Mouse (Mus musculus) left cerebral cortex, postnatal 14 days (tissue): ENCODE results near the gene Gpr35. TPM values are rescaled to one million over a fixed set of nuclear protein-coding genes. Genes with fewer than 3 reads are reported as not detected.
A peak's percentile ranks its signal among the peaks of the same experiment; 100 is the strongest.

Experiments used
- DNase-seq, 2 experiments: peaks; one replicate each; pipeline ENCODE4 v3.0.0; 2021 to 2022; ENCODE audit warnings: low spot score in 2 of 2, mixed read lengths in 1 of 2
- intact Hi-C: fragments of 180-260 bp; cut with DNase I; formaldehyde crosslinking; loops from one replicate; pipeline ENCODE4 v1.15.1; 2025
- long read RNA-seq, 2 experiments: library from polyadenylated mRNA; stranded (forward); transcript quantifications; one replicate each; pipeline ENCODE4 v2.0.0; 2021
- total RNA-seq, 2 experiments: library from RNA; stranded (reverse); gene quantifications; 2 replicates each; pipeline ENCODE4 v1.2.3; 2021

Gene Gpr35
- under 1 TPM; 0.26 to 0.61 TPM for total RNA-seq
- long read RNA-seq, experiment 1, result 0 reads
- long read RNA-seq, experiment 2, result 0 reads

GRCm38 (mm10) chr1:92950607-92951006 is at the start of gene Gpr35:
Gene Gpr35, plus strand, starts transcription at chr1:92950865.
- intact Hi-C loops, result no loop called here
- no peak for DNase-seq

DNA sequence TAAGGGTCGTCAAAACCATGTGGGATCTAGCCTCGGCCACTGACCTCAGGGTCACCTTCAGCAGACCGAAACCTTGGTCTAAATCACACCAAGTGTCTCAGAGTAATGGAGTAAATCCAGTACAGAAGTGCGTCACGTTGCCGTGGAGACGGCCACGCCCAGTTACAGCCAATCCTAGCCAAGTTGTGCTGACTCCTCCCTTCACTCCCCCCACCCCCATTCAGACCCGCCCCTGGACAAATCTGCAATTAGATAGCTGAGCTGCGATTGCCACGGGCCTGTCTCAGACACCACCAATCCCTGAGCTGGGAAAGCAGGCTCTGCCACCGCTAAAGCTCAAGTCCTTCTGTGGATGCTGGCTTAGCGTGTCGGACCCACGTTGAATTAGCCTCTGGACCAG is 47.9 kb upstream of the Gpr35 start, which contains the start of gene Ankmy1:
TSS of gene Ankmy1 (minus strand) at position 121 of the 400 bp plus-strand sequence.
- intact Hi-C loops, result no loop called here

GRCm38 (mm10) chr1:92903627-92904026 is 47.0 kb upstream of the Gpr35 start:
- intact Hi-C loops, result no loop called here
- peak; percentile 39 to 57 for DNase-seq

More for the DNA sequence above, 47.9 kb upstream of the Gpr35 start, which contains the start of gene Ankmy1:
- DNase-seq, result peak; percentile 79 to 91

- DNase-seq, result no peak
- intact Hi-C loops, result no loop called here
Measured at GRCm38 (mm10) chr1:92905703-92906310, 44.9 kb upstream of the Gpr35 start.

GRCm38 (mm10) chr1:92906779-92907631 is 43.7 kb upstream of the Gpr35 start, which contains the start of gene Dusp28:
Gene Dusp28, plus strand, starts transcription at chr1:92906981.
- peak; percentile 77 to 81 for DNase-seq
- intact Hi-C loops, result no loop called here

DNA sequence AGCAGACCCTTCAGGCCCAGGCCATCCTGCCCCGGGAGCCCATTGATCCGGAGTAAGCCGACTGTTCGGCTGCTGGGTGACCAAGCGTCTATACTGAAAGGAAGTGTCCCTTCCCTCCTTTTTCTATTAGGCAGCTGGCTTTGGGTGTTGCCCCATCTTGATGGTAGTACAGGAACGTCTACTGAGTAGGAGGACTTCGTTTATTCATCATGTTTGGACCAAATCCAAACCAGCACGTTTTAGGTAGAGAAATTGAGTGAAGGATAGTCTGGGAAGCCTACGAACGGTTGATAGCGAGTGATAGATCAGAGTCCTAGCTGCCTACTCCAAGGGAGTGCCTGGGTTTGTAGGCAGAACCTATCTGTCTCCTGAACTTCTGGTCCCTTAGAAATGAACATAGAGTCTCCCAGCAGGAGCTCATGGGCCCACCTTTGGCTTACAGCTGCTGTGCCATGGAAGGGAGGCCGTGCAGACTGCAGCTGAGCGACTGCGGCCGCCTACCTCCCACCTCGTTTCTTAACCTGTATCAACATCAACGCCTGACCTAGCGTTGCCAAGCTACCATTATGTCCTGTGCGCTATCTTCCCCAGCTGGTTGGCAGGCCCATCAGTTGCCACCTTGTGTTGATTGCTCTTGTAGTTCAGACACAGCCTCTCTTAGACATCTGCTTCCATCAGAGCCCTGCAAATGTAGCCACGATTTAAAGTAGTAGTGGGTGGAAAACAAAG is 42.9 kb upstream of the Gpr35 start:
- intact Hi-C loops, result no loop called here
- DNase-seq, result peak in 1 of 2 experiments; percentile 40

- intact Hi-C loops, result no loop called here
Measured at GRCm38 (mm10) chr1:92908664-92909063, 42.0 kb upstream of the Gpr35 start.

GRCm38 (mm10) chr1:92909068-92909467 is 41.6 kb upstream of the Gpr35 start:
- intact Hi-C loops, result no loop called here

More at GRCm38 (mm10) chr1:92908664-92909063, 42.0 kb upstream of the Gpr35 start:
- no peak for DNase-seq

GRCm38 (mm10) chr1:92910239-92910885 is 40.3 kb upstream of the Gpr35 start, which contains the start of gene Rnpepl1:
Gene Rnpepl1, plus strand, starts transcription at chr1:92910783.
- peak; percentile 71 to 78 for DNase-seq
- intact Hi-C loops, result no loop called here

More at GRCm38 (mm10) chr1:92909068-92909467, 41.6 kb upstream of the Gpr35 start:
- no peak for DNase-seq

- peak; percentile 72 to 75 for DNase-seq
- intact Hi-C loops, result no loop called here
Measured at GRCm38 (mm10) chr1:92910925-92911720, 39.5 kb upstream of the Gpr35 start.

GRCm38 (mm10) chr1:92911721-92912138 is 38.9 kb upstream of the Gpr35 start:
- intact Hi-C loops, result no loop called here
- DNase-seq, result no peak

DNA sequence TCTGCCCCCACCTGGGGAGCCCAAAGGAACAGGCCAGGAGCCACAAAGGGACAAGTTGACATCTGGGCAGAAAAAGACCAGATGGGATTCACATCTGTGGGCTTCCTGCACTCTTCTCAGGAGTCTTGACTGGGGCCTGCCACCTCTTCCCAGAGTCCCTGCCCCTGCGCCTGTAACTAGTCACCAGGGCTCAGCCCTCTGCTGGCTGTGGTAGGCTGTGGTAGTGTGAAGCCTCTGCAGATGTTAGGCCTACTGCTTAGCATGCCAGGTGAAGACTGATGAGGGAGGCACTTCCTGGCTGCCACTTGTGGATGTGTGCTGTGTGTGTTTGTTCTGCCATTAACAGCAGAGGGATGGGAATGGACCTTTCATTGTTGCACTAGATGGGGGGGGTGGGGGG is 38.4 kb upstream of the Gpr35 start:
- intact Hi-C loops, result no loop called here
- DNase-seq, result peak in 1 of 2 experiments; percentile 2

GRCm38 (mm10) chr1:92914239-92914638 is 36.4 kb upstream of the Gpr35 start:
- no peak for DNase-seq
- intact Hi-C loops, result no loop called here

DNA sequence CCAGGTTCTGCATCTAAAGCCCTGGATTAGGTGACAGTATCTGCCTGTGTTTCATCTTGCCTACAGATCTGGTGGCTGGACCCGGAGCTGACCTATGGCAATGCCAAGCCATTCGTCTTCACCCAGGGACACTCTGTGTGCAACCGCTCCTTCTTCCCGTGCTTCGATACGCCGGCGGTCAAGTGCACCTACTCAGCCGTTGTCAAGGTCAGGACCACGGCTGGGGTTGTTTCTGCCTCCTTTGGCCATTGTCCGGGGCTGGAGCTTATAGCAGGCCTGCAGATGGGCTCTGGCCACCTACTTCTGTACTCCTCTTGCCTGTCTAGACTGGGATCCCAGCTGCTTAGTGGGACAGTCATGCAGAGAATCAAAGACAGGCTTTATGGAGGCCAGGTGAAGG is 35.7 kb upstream of the Gpr35 start:
- intact Hi-C loops, result no loop called here

DNA sequence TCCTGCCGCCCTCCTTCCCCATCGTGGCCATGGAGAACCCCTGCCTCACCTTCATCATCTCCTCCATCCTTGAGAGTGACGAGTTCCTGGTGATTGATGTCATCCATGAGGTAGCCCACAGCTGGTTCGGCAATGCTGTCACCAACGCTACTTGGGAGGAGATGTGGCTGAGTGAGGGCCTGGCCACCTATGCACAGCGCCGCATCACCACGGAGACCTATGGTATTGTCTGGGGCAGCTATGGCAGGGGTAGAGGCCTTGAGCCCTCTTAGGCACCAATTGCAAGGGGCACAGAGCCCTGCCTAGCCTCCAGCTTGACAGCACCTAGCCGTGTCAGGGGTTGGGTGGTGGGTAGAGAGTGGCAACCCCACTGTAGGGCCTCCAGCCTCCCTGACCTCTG is 33.9 kb upstream of the Gpr35 start:
- intact Hi-C loops, result no loop called here
- no peak for DNase-seq

More for the DNA sequence above, 35.7 kb upstream of the Gpr35 start:
- peak in 1 of 2 experiments; percentile 2 for DNase-seq

GRCm38 (mm10) chr1:92919151-92919550 is 31.5 kb upstream of the Gpr35 start:
- no peak for DNase-seq
- intact Hi-C loops, result no loop called here

GRCm38 (mm10) chr1:92919775-92920174 is 30.9 kb upstream of the Gpr35 start:
- DNase-seq, result no peak
- intact Hi-C loops, result no loop called here

- intact Hi-C loops, result no loop called here
- DNase-seq, result no peak
Measured at GRCm38 (mm10) chr1:92920474-92921200, 30.0 kb upstream of the Gpr35 start.
